Mouse (Mus musculus): ENCODE data around the gene 0610010K14Rik. TPM values are rescaled to one million over a fixed set of nuclear protein-coding genes. Genes with fewer than 3 reads are reported as not detected.
A peak's percentile ranks its signal among the peaks of the same experiment; 100 is the strongest.

Gene 0610010K14Rik
- total RNA-seq, 2 experiments from 2014 or later, result 70.1 to 72.5 TPM

GRCm38 (mm10) chr11:70218039-70218438 is 19.7 kb downstream of the 0610010K14Rik start:
- DNase-seq (ENCODE audit: low spot score in 2 of 2), result no peak

- no peak for DNase-seq (ENCODE audit: low spot score in 2 of 2)
These were observed 21.6 kb downstream of the 0610010K14Rik start for GRCm38 (mm10) chr11:70216103-70216502.

GRCm38 (mm10) chr11:70215301-70215700 is 22.4 kb downstream of the 0610010K14Rik start:
- DNase-seq (ENCODE audit: low spot score in 2 of 2), result no peak

GRCm38 (mm10) chr11:70214856-70215209 is 22.9 kb downstream of the 0610010K14Rik start:
- DNase-seq (ENCODE audit: low spot score in 2 of 2), result no peak

- no peak for DNase-seq (ENCODE audit: low spot score in 2 of 2)
These were observed 23.4 kb downstream of the 0610010K14Rik start for GRCm38 (mm10) chr11:70214191-70214855.

GRCm38 (mm10) chr11:70213736-70214135 is 24.0 kb downstream of the 0610010K14Rik start:
- no peak for DNase-seq (ENCODE audit: low spot score in 2 of 2)

GRCm38 (mm10) chr11:70212896-70213295 is 24.8 kb downstream of the 0610010K14Rik start:
- no peak for DNase-seq (ENCODE audit: low spot score in 2 of 2)

GRCm38 (mm10) chr11:70212423-70212822 is 25.3 kb downstream of the 0610010K14Rik start, which contains the start of gene Slc16a11:
Gene Slc16a11, plus strand, starts transcription at chr11:70212752.
- DNase-seq (ENCODE audit: low spot score in 2 of 2), result no peak

GRCm38 (mm10) chr11:70211972-70212371 is 25.7 kb downstream of the 0610010K14Rik start:
- no peak for DNase-seq (ENCODE audit: low spot score in 2 of 2)

GRCm38 (mm10) chr11:70210681-70211080 is 27.0 kb downstream of the 0610010K14Rik start:
- no peak for DNase-seq (ENCODE audit: low spot score in 2 of 2)

- no peak for DNase-seq (ENCODE audit: low spot score in 2 of 2)
These were observed 28.8 kb downstream of the 0610010K14Rik start for GRCm38 (mm10) chr11:70208778-70209388.

GRCm38 (mm10) chr11:70207283-70207682 is 30.4 kb downstream of the 0610010K14Rik start:
- no peak for DNase-seq (ENCODE audit: low spot score in 2 of 2)

- DNase-seq (ENCODE audit: low spot score in 2 of 2), result no peak
These were observed 30.9 kb downstream of the 0610010K14Rik start for GRCm38 (mm10) chr11:70206801-70207200.

- DNase-seq (ENCODE audit: low spot score in 2 of 2), result peak; percentile 56 to 76
These were observed 36.0 kb downstream of the 0610010K14Rik start for GRCm38 (mm10) chr11:70201691-70202090.

GRCm38 (mm10) chr11:70200036-70200608 is 37.6 kb downstream of the 0610010K14Rik start:
- DNase-seq (ENCODE audit: low spot score in 2 of 2), result no peak

- DNase-seq (ENCODE audit: low spot score in 2 of 2), result no peak
These were observed 38.6 kb downstream of the 0610010K14Rik start for GRCm38 (mm10) chr11:70199107-70199506.

- DNase-seq (ENCODE audit: low spot score in 2 of 2), result no peak
These were observed 39.4 kb downstream of the 0610010K14Rik start for GRCm38 (mm10) chr11:70198332-70198731.

GRCm38 (mm10) chr11:70193354-70194285 is 44.1 kb downstream of the 0610010K14Rik start:
- DNase-seq (ENCODE audit: low spot score in 2 of 2), result no peak

- no peak for DNase-seq (ENCODE audit: low spot score in 2 of 2)
These were observed 45.6 kb downstream of the 0610010K14Rik start for GRCm38 (mm10) chr11:70192157-70192556.

- no peak for DNase-seq (ENCODE audit: low spot score in 2 of 2)
These were observed 46.5 kb downstream of the 0610010K14Rik start for GRCm38 (mm10) chr11:70191188-70191587.
